Mouse (Mus musculus) granulocyte monocyte progenitor cell, adult 5-6 weeks (primary cell): ENCODE data around the gene Tpp1. TPM values are rescaled to one million over a fixed set of nuclear protein-coding genes. Genes with fewer than 3 reads are reported as not detected.
A peak's percentile ranks its signal among the peaks of the same experiment; 100 is the strongest.
"Not testable (repeated sequence)": the region's sequence is repeated elsewhere in the genome, so short reads cannot be mapped to it uniquely, and the experiment has no call there.

Experiments
- ATAC-seq: replicated peaks from 2 replicates; pipeline ENCODE4 v1.8.0; 2016; ENCODE audit warnings: mild to moderate bottlenecking, moderate TSS enrichment, inconsistent platforms; ENCODE audit not compliant: poor library complexity, severe bottlenecking
- total RNA-seq, 2 experiments: library from RNA; stranded (forward) in 1 of 2; stranded (reverse) in 1 of 2; fragments of 200-712, 200-1000 nt in 1 of 2; fragments of >200 nt in 1 of 2; fragmentation: Nextera tagmentation in 1 of 2; gene quantifications; 2 replicates each; pipeline ENCODE4 v1.2.3; 2014 to 2017

Tpp1 gene
- total RNA-seq, 2 experiments from 2014 or later = 26.1 to 52.4 TPM

DNA sequence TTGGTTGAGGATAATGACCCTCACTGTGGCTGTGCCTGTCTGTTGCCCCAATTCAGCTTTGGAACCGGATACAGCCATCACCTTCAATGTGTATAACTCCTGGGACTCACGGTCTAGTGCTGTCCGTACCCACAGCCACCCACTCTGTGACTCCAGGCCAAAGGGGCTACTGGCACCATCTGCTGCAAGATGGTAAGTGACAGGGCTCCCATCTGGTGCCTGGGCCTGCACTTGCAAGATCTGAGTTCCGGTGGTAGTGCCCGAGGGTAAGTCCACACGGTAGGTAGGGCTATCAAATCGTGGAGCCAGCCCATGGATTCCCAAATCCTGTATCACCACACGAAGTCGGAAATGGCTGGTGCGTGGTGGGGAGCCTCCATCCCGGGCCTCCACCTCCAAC lies 12.3 kb upstream of the Tpp1 start:
- ATAC-seq = no peak

DNA sequence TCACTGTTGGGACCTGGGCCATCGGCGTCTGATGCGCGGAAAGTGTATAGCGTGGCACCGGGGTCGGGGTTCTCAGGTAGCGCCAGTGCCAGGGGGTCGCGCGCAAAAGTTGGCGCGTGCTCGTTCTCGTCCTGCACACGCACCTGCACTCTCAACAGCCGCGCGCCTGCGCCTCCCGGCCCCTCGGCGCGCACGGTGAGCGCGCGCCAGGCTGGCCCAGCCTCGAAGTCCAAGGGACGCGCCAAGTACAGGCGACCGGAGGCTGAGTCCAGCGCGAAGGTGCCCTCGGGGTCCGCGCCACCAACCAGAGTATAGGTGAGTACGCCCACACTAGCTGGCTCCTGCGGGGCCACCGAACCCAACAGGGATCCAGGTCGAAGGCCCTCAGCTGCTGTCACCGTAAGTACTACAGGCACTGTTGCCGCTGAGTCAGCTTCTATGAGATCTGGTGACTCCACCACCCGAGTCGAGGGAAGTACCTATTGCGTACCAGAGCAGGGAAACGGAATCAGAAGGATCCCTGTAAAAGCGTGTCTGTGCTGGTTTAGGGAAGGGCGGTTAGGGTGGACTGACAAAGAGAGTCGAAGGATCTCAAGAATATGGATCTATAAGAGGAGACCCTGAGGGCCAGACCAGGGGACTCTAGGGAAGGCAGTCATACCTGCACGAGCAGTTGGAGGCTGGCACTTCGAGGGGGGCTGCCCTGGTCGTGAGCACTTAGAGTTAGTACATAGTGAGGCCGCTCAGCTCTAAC lies 10.7 kb upstream of the Tpp1 start:
- peak; percentile 34 for ATAC-seq

DNA sequence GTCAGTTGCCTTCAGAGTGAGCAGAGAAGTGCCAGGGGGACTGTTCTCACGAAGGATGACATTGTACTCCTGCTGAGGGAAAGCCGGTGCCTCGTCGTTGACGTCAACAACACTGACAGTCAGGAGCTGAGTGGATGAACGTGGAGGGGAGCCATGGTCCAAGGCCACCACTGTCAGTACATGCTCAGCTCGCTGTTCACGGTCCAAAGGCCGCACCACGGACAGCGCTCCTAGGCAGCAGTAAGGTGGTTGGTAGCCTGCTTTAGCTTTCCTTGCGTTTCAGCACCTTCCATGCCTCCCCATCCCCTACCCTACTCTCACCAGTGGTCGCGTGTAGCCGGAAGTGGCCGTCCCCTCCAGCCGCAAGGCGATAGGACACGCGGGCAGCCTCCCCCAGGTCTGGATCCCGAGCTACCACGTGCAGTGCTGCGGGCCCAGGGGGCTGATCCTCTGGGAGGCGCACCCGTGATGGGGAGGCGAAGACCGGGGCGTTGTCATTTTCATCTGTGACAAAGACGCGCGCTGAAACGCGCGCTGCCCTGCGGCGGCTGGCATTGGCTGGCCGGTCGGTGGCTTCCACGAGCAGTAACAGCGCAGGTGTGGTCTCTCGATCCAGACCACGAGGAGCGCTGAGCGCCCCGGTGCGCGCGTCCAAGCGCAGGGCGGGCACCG lies 9.9 kb upstream of the Tpp1 start:
- peak; percentile 38 for ATAC-seq

DNA sequence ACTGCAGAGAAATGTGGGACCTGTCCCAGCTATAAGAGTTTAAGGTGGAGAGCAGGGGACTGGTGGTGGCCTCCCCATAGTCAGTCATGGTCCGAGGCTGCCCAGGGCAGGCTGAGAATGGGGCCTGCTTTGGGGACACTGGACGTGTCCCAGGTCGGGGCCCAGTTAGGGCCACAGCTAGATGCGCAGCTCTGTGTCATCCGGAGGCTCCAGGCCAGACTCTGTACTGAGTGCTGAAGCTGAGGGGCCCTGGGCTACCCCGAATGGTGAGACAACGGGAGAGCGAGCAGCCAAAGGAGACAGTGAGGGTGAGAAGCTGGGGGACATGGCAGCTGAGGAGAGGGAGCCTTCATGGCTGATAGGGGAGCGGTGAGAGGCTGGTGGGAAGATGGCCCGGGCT lies 1.2 kb upstream of the Tpp1 start:
- no peak for ATAC-seq

DNA sequence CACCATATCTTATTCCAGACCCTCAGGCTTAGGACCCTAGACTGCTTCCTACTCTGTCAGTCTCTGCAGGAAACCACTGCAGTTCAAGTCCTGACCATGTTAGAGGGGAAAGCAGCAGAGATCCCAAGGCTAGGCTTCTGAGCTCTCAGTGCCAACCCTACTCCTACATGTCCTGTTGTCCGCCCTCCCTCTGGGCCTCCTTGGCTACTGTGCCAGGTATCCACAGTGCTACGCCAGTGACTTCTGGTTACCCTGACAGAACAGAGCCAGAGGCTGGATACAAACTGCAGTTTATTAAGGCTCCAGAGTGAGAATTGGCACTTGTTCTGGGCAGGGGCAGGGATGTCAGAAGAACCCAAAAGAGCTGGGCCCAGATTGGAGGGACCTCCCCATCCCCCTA lies 681 bp upstream of the Tpp1 start:
- no peak for ATAC-seq

DNA sequence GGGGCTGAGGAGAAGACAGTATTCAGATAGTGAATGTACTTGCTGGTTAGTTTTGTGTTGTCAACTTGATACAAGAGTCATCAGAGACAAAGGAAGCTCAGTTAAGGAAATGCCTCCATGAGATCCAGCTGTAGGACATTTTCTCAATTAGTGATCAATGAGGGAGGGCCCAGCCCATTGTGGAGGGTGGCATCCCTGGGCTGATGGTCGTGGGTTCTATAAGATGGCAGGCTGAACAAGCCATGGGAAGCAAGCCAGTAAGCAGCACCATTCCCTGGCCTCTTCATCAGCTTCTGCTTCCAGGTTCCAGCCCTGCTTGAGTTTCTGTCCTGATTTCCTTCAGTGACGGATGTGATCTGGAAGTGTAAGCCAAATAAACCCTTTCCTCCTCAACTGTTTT lies 4.3 kb downstream of the Tpp1 start:
- ATAC-seq = no peak

DNA sequence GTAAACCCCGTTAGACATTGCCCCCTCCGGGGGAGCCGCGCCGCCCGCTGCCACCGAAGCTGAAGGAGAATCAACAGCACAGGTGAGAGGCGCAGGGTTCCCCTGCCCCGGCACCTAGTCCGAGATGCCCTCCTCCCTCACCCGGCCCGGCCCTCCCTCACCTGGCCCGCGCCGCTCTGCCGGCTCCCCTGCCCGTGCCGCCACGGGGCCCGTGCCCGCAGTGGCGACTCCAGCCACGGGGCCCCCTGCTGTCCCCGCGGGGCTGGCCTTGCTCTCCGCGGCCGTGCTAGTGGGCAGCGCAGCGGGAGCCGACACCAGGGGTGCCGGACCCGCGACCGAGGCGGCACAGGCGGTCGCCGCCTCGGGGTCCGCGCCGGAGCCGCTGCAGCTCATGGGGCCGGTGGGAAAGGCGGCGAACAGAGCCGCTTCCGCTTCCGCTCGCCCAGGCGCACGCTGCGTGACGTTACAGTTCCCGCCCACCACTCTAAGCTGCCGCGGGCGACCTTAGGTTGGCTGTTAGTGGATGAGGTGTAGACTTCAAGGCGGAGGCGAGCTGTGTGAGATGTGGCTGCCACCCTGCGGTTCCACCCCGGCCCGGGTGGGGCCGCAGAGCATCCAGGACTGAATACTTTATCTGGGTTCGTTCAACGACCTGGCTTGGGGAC lies 8.0 kb downstream of the Tpp1 start, which contains the start of gene Taf10:
Gene Taf10 (minus strand): TSS at position 436 of the 665 bp plus-strand sequence.
- peak; percentile 94 for ATAC-seq

DNA sequence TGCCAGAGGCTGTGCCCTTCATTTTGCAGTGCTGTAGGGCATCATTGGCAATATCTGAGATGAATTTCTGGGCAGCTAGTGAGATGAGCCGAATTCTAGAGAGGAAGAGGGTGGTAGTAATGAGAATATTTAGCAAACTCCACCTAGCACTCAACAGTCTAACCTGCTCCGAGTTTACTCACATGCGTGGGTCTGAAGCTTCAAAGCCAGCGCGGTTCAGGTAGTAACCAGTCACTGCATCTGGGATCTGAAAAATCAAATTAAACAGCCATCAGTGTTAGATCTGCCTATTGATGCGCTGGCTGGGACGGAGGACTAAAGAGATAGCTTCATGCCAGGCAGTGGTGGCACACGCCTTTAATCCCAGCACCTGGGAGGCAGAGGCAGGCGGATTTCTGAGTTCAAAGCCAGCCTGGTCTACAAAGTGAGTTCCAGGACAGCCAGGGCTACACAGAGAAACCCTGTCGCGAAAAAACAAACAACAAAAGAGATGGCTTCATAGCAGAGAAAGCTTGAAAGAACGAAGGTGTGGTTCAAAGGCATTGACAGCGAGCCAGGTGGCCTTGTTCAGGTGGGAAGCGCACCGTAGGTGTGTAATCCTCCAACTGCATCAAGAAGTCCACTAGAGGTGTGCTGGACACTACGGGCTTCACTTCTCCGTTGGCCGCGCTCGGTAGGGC lies 8.6 kb downstream of the Tpp1 start:
- not testable (repeated sequence) for ATAC-seq

DNA sequence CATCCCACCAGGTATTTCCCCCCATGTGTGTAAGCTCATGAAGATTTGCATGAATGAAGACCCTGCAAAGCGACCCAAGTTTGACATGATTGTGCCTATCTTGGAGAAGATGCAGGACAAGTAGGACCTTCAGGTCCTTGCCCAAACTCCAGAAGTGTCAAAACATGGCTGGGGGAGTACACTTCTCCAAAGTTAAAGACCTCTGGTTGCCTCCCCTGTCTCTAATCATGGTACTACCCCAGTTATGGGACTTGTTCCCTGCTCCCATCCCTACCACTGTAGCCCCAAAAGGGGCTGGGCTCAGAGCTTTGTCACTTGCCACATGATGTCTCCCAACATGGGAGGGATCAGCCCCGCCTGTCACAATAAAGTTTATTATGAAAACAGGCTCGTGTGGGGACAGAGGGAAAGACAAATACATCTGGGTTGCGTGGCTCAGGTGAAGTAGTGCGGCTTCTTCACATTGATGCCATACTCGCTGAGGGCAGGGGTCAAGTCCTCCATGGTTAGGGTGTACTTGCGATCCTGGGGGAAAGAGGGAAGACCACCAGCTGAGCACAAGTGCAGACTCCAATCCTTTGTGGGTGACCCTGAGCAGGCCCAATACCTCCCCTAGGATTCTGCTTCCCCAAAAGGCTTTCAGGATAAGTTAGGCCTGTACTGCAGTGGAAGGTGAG lies 9.4 kb downstream of the Tpp1 start:
- ATAC-seq = not testable (repeated sequence)

DNA sequence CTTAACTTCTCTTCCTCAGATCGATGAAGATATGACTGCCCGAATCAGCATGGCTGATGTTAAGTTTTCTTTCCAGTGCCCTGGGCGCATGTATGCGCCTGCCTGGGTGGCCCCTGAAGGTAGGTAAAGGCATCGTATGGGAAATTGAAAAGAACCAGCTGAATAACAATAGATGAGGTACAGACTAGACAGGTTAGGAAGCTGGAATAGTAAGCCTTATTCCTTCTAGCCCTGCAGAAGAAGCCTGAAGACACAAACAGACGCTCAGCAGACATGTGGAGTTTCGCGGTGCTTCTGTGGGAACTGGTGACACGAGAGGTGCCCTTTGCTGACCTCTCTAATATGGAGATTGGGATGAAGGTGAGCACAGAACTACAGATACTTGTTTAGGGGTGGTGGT lies 10.1 kb downstream of the Tpp1 start:
- ATAC-seq = no peak

DNA sequence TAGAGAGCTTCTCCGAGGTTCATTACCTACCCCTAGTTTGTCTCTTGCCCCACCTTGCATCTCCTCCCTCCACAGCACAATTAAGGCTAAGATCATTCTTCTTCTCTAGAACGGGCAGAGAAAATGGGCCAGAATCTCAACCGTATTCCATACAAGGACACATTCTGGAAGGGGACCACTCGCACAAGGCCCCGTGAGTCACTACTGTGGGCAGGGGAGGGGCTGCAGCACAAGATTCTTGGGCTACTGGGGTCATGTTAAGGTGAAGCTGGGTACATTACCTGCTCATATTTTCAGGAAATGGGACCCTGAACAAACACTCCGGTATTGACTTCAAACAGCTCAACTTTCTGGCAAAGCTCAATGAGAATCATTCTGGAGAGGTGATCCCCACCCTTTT lies 11.2 kb downstream of the Tpp1 start:
- ATAC-seq = no peak

DNA sequence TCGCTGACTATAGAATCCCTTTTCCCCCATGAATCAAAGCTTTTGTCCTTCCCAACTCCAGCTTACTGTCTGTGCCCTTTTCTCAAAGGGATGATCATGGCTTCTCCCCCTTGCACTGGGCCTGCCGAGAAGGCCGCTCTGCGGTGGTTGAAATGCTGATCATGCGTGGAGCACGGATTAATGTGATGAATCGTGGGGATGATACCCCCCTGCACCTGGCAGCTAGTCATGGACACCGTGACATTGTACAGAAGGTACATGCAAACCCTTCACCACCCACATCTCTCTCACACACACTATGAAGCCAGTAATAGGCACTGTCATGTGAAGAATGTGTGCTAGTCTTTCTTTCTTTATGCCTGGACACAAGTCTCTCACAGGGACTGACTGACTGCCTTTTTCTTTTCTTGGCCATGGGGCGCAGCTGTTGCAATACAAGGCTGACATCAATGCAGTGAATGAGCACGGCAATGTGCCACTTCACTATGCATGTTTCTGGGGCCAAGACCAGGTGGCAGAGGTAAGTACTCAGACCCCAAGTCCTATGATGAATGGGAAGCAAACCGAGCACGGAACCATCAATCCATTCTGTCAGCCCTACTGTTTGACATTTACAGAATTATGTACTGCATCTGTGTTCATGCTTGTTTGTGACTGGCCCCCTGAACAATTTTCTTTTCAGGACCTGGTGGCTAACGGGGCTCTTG lies 11.8 kb downstream of the Tpp1 start:
- no peak for ATAC-seq

DNA sequence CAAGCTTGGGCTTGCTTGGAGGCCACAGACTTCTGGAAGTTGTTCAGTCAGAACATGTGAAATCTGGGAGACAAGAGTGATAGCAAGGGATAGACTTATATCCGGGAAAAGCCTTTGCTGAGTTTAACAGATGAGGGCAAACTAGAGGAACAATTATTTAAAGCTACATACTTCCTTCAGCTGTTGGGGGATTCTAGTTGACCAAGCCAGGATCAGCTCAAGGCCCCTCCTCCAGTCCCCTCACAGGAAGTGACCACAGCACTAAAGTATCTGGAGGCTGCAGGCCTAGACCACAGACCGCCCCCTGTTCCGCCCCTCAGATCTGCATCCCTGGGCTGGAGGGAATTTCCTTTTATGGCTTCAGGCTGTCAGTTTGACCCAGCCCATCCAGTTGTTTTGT lies 13.1 kb downstream of the Tpp1 start:
- ATAC-seq = peak; percentile 73

DNA sequence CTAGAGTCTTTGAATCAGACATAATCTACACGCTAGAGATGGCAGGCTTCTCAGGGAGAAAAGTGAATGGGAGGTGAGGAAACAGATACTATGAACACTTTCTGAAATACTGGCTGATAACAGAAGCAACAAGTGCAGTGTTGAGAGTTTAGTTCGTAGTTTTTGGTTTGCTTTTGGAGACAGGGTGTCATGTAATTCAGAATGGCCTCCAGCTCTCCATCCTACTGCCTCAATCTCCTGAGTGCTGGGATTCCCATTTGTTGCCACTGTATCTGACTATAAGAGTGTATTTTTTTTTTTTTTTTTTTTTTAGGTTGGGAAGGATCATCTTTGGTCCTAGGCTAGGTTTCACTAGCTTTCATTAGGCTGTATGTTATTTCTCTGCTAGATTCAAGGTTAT lies 13.7 kb downstream of the Tpp1 start:
- no peak for ATAC-seq

DNA sequence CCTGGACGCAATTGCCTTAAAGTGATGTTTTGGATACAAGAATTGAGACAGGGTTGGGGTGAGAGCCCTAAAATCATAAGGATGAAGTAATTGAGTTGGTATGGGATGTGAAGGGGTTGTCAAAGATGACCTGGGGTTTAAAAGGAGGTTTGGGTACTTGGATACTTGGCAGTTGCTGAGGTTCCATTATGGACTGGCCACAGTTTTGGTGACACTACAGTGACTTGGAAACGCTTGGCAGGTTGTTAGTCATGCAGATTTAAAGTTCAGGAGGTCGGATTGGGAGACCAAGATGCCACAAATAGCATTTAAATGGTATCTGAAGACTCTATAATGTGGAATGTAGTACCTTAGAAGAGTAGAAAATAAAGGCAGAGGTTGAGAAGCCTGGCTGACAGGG lies 14.4 kb downstream of the Tpp1 start:
- no peak for ATAC-seq

DNA sequence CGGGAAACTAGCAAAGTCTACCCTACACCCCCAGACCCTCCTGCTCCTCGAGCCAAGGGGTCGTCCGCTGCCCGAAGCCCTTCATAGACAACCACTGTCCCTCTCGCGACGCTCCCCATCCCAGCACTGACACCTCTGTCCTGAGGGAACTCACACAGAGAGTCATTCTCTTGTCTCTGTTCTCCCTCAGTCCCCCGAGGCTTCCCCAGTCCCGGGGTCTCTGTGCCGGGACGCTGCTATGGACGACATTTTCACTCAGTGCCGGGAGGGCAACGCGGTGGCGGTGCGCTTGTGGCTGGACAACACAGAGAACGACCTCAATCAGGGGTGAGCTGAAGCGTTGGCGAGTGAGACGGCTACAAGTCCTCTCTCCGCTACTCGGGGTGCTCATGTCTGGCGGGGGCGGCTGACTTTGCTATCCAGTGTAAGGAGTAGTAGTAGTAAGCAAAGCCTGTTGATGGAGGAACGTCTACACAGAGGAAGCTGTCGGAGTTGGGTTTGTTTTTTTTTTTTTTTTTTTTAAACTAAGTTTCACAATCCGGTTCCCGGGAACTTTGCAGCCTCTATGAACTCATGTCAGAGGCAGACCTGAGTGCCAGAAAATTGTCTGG lies 15.0 kb downstream of the Tpp1 start, which contains the start of gene Rrp8:
Gene Rrp8 (minus strand): TSS at position 475 of the 611 bp plus-strand sequence.
- peak; percentile 23 for ATAC-seq

DNA sequence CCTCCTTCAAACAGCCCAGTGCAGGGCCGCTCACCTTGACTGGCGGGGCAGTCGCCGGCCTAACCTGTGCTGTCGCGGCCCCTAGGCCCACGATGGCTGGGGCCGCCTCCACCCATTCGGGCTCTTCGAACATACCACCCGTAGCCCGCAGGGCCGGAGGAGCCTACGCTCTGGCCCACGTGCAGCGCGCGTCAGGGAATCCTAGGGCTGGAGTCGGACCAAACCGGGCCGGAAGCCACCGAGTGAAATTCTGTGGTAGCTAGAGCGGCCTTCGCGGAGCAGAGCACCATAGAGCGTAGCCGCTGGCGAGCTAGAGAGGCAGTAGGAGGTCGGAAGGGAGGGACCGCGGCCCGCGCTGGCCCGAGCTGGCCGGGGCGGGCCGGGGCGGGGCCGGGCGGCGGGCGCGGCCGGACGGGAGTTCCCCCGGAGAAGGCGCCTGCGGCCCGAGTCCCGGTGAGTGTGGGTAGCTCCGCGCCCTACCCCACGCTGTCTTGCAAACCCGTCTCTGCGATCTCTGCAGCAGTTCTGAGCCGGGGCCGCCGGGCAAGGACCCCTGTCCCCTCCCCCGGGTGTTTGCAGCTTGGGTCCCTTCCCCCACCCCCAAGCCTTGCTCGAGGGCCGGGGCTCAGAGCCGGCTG lies 15.7 kb downstream of the Tpp1 start, which contains the start of gene Ilk:
Gene Ilk (plus strand): TSS at position 329 of the 638 bp plus-strand sequence.
- peak; percentile 79 for ATAC-seq

DNA sequence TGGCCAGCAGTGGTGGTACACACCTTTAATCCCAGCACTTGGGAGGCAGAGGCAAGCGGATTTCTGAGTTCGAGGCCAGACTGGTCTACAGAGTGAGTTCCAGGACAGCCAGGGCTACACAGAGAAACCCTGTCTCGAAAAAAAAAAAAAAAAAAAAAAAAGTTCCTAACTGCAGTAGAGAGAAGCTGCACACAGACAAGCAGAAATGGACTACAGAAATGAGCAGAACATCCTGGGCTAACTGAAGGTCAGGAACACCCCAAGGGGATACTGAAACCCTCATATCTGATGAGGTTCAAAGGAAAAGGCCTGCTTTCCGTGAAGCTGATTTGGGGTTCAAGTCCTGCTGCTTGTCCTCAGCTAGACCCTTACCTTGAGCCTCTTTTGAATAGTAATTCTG lies 16.6 kb downstream of the Tpp1 start:
- not testable (repeated sequence) for ATAC-seq

DNA sequence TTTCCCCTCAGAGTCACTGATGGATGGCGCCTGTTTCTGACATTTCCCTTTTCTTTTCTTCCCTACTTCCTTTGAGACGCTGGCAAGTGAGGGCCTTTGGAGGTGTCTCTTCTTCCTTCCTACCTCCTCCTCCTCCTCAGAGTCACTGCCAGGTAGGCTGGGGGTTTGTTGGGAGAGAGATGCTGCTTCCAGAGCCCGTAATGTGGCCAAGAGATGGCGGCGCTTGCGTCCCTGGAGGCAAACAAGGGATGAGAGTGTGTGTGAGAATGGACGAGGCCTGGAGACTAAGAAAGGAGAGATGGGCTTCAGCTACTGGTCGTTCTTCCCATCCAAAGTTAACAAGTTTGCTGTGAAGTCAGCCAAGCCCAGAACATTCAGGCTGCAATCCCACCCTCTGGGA lies 17.2 kb downstream of the Tpp1 start:
- ATAC-seq = no peak
